Mouse (Mus musculus) regulatory T cell (primary cell): ENCODE data around the gene Olfr787.

Source experiments
- in situ Hi-C: fragments of 300-600 bp; cut with MboI, MseI; formaldehyde crosslinking; loops from one replicate; pipeline ENCODE4 v1.15.1; 2025; ENCODE audit warnings: high pct_unique_total_duplicates

Olfr787 gene

DNA sequence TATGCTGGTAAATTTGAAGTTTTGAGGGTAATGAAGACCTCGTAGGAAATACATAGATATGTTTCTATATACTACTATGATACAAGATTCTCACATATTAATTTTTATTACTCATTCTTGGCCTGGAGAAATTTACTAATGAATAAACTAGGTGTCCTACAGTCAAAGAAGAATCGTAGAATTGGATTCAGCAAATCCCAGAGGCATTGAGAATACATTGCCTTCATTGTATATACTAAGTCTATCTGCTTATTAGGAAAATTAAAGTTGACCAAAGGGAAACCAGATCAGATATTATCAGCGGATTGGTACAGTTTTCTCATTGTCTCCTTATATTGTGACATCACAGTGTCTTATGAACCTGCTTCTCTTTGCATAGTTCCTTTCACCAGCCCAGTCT lies at the start of gene Olfr787:
Gene Olfr787 (plus strand): TSS at position 301 of the 400 bp plus-strand sequence.
- in situ Hi-C loops: no loop called here

GRCm38 (mm10) chr10:129427006-129427405 lies 34.7 kb upstream of the Olfr787 start, which contains the start of gene Olfr786:
Gene Olfr786 (plus strand): TSS chr10:129427306.
- in situ Hi-C loops: no loop called here

GRCm38 (mm10) chr10:129470698-129471097 lies 9.0 kb downstream of the Olfr787 start, which contains the start of gene Olfr788:
Gene Olfr788 (plus strand): TSS chr10:129470998.
- in situ Hi-C loops: no loop called here

GRCm38 (mm10) chr10:129473256-129473655 lies 11.6 kb downstream of the Olfr787 start:
- in situ Hi-C loops: no loop called here

DNA sequence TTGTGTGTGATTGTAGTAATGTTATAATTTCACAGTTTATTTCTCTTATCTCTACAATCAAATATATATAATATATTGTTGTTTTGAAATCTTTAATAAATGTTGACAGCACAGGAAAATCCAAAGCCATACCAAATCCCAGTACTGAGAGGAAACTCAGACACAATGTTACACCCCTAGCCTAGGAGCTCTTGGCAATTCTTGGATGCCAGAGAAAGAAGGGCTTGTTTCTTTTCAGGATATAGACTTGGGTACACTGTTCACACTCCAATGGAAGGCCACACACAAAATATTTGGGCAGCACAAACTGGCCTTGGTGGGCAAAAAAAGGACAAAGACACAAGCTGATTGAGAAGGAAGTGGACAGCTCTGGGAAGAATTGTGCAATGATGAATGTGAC lies 12.1 kb downstream of the Olfr787 start:
- in situ Hi-C loops: no loop called here

DNA sequence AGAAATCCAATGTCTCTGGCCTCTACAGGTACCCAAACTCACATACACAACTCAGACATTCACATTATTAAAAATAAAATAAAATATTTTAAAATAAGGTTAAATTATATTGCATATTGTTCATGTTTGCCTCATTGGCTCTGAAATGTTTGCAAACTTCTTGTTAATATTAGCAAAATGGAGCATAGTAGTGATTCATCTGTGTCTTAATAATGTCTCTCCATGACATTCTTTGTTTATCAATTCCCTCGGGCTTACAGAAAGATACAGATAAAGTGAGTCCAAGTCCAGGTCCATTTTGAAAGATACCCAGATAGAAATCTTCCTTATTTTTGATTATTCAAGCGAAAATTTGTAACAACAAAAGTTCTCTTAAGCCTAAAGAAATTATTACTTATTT lies 22.8 kb downstream of the Olfr787 start, which contains the start of gene Olfr789:
Gene Olfr789 (plus strand): TSS at position 301 of the 400 bp plus-strand sequence.
- in situ Hi-C loops: loop anchor here (5.0 kb wide), 1 partner anchor 177 kb away; no protein-coding TSS in a partner anchor

- in situ Hi-C loops: no loop called here
These were observed 28.4 kb downstream of the Olfr787 start for GRCm38 (mm10) chr10:129490101-129490500.

DNA sequence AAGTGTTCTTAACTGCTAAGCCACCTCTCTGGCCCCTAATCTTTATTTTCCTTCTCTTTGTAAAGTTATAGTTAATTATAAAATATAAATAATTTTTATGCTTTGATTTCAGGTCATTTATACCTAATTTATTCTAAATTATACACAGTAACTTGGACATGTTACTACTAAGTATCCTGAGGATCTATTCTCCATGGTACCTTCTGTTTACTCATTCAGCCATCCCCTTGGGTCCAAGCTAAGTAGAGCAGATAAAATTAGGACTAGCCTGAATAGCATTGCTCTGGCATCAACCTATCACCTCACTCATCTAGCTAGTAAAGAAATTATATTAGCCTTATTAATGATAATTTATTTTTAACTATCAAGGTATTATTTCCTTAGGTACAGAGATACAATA lies 36.5 kb downstream of the Olfr787 start, which contains the start of gene Olfr790:
Gene Olfr790 (plus strand): TSS at position 301 of the 400 bp plus-strand sequence.
- in situ Hi-C loops: no loop called here
